Mouse (Mus musculus) kidney, postnatal 4 days (tissue): ENCODE results near the gene Slc16a5.

ENCODE experiments used
- DNase-seq, 2 experiments: peaks; one replicate each; pipeline ENCODE4 v3.0.0; 2021; ENCODE audit warnings: mixed read lengths in 2 of 2

Slc16a5 gene

GRCm38 (mm10) chr11:115518693-115519092 is 56.4 kb downstream of the Slc16a5 start:
- DNase-seq = no peak

GRCm38 (mm10) chr11:115519581-115519980 is 57.3 kb downstream of the Slc16a5 start:
- no peak for DNase-seq

- no peak for DNase-seq
Observed at GRCm38 (mm10) chr11:115520218-115520617, 57.9 kb downstream of the Slc16a5 start.

GRCm38 (mm10) chr11:115521080-115521479 is 58.8 kb downstream of the Slc16a5 start:
- DNase-seq = no peak

GRCm38 (mm10) chr11:115522238-115522637 is 60.0 kb downstream of the Slc16a5 start:
- DNase-seq = no peak

- DNase-seq = no peak
Observed at GRCm38 (mm10) chr11:115522703-115523102, 60.4 kb downstream of the Slc16a5 start.
